Mouse (Mus musculus): ENCODE measurements around the gene Tmem229b.

GRCm38 (mm10) chr12:79034331-79034730 is 26.9 kb upstream of the Tmem229b start:
- TF ChIP-seq POLR2A (IDR thresholded peaks at IDR 0.05; ENCODE audit: insufficient read length, low read depth) (no peak), MAX (IDR thresholded peaks at IDR 0.05; ENCODE audit: low read depth) (no peak), USF1 (IDR thresholded peaks at IDR 0.05; ENCODE audit: low read depth) (no peak), TCF12 (IDR thresholded peaks at IDR 0.05; ENCODE audit: insufficient read depth, poor library complexity, severe bottlenecking) (no peak), POLR2AphosphoS2 (IDR thresholded peaks at IDR 0.05; ENCODE audit: insufficient read length, low read depth) (no peak), MYOD1 (IDR thresholded peaks at IDR 0.05; ENCODE audit: control insufficient read depth in 1 of 3, insufficient read length in 2 of 3, low read depth in 2 of 3) (no peak), SRF (IDR thresholded peaks at IDR 0.05; ENCODE audit: control insufficient read depth, insufficient read length, low read depth) (no peak), E2F4 (IDR thresholded peaks at IDR 0.05; ENCODE audit: insufficient read depth) (no peak)
